Mouse (Mus musculus) urinary bladder, adult 2 months (tissue): ENCODE measurements around the gene Emilin3. TPM values are rescaled to one million over a fixed set of nuclear protein-coding genes. Genes with fewer than 3 reads are reported as not detected.

Experiments
- DNase-seq: peaks from one replicate; pipeline ENCODE4 v3.0.0; 2022; ENCODE audit warnings: low spot score
- polyA plus RNA-seq: library from polyadenylated mRNA; depleted of rRNA; stranded (reverse); fragments of >200 nt; gene quantifications from 2 replicates; pipeline ENCODE4 v1.2.3, GENCODE M21; 2012

Gene Emilin3
- polyA plus RNA-seq, 1 experiment, result 0.17 TPM

- DNase-seq, result no peak
Observed at GRCm38 (mm10) chr2:160916714-160917113, 4.6 kb upstream of the Emilin3 start.

GRCm38 (mm10) chr2:160915821-160916610, 3.9 kb upstream of the Emilin3 start:
- no peak for DNase-seq

- DNase-seq, result no peak
Observed at GRCm38 (mm10) chr2:160914656-160915055, 2.5 kb upstream of the Emilin3 start.

GRCm38 (mm10) chr2:160911558-160912201, 448 bp downstream of the Emilin3 start:
- DNase-seq, result no peak

GRCm38 (mm10) chr2:160910633-160911032, 1.5 kb downstream of the Emilin3 start:
- DNase-seq, result no peak

- DNase-seq, result no peak
Observed at GRCm38 (mm10) chr2:160908607-160909006, 3.5 kb downstream of the Emilin3 start.

- no peak for DNase-seq
Observed at GRCm38 (mm10) chr2:160906101-160906500, 6.0 kb downstream of the Emilin3 start.

- no peak for DNase-seq
Observed at GRCm38 (mm10) chr2:160905301-160905700, 6.8 kb downstream of the Emilin3 start.

- no peak for DNase-seq
Observed at GRCm38 (mm10) chr2:160901656-160902412, 10.3 kb downstream of the Emilin3 start.

GRCm38 (mm10) chr2:160891697-160892096, 20.4 kb downstream of the Emilin3 start:
- DNase-seq, result no peak

- DNase-seq, result peak; percentile 25
Observed at GRCm38 (mm10) chr2:160891045-160891444, 21.1 kb downstream of the Emilin3 start.

- DNase-seq, result no peak
Observed at GRCm38 (mm10) chr2:160887859-160888258, 24.3 kb downstream of the Emilin3 start.

GRCm38 (mm10) chr2:160887284-160887683, 24.8 kb downstream of the Emilin3 start:
- peak; percentile 58 for DNase-seq

- DNase-seq, result no peak
Observed at GRCm38 (mm10) chr2:160886221-160886620, 25.9 kb downstream of the Emilin3 start.

GRCm38 (mm10) chr2:160884830-160885229, 27.3 kb downstream of the Emilin3 start:
- DNase-seq, result no peak

- DNase-seq, result no peak
Observed at GRCm38 (mm10) chr2:160883912-160884311, 28.2 kb downstream of the Emilin3 start.

GRCm38 (mm10) chr2:160882436-160882835, 29.7 kb downstream of the Emilin3 start:
- no peak for DNase-seq

- no peak for DNase-seq
Observed at GRCm38 (mm10) chr2:160881462-160882101, 30.5 kb downstream of the Emilin3 start.

- DNase-seq, result no peak
Observed at GRCm38 (mm10) chr2:160880453-160881195, 31.5 kb downstream of the Emilin3 start, which contains the start of gene Lpin3. Gene Lpin3 (plus strand): TSS chr2:160880670.

- no peak for DNase-seq
Observed at GRCm38 (mm10) chr2:160876115-160876514, 36.0 kb downstream of the Emilin3 start.

GRCm38 (mm10) chr2:160874231-160874877, 37.8 kb downstream of the Emilin3 start:
- DNase-seq, result no peak
